Mouse (Mus musculus): ENCODE measurements at regions not wholly inside any gene's neighbourhood (a gene's known extent, or its start where the extent isn't known, plus 50 kb on each side); places are given as distances from the start of the nearest gene placed in this dataset.

DNA sequence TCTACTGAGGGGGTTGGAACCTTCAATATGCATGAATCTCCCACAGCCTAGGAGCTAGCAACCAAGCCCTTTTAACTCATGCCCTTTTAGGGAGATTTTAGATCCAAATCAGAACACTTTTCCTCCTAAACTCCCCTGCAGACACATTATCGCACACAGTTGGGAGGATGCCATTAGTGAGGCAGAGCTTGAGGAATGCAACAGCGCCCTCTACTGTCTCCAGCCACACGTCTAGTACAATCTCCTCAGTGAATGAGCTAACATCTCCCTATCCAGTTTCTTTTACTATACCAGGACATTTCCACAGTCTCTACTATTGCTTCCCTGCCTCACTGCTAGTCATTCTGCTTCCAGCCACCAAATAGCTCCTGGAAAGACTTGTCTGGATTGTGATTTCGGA is 59.3 kb downstream of the 1700080O16Rik start:
- H3K27me3 ChIP-seq (replicated peaks; ENCODE audit: low read depth, poor library complexity, severe bottlenecking), result peaks cover 15% of the 10 kb centered on the region; the same call in 1 of the 2 replicates
- H3K4me3 ChIP-seq, result no peak overlapping the region
- no peaks in the 10 kb centered on the region for H3K9me3 ChIP-seq
- DNase-seq (ENCODE audit: low spot score), result peak; percentile 63
- H3K4me1 ChIP-seq, result peaks cover 7% of the 10 kb centered on the region; the same call in 1 of the 2 replicates
- no peak overlapping the region for H3K27ac ChIP-seq (replicated peaks)
- no peaks in the 10 kb centered on the region for H3K36me3 ChIP-seq (replicated peaks)
- WGBS, result 18% methylated on average over 4 of the region's 4 CpGs

DNA sequence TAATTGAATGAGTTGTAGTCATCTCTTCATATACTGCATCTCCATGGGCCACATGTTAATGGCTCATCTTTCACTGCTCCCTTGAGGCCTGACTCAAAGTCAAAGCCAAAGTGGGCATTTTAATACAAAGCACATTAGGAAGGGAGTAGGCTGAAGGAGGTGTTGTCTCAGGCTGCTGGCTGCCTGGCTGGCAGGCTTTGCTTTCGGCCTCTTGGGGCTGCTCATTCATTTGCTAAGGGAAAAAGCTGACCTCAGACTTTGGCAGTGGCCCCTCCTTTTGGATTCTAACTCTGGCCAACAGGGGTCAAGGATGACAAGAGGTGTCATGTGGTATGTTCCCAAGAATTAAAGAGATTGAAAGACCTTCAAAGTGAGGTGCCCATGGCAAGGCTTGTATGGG is 61.0 kb downstream of the 1700080O16Rik start:
- no peak overlapping the region for H3K27ac ChIP-seq (replicated peaks)
- H3K4me1 ChIP-seq, result peaks cover 7% of the 10 kb centered on the region; the same call in 1 of the 2 replicates
- peak; percentile 19 for DNase-seq (ENCODE audit: low spot score)
- H3K36me3 ChIP-seq (replicated peaks), result no peaks in the 10 kb centered on the region
- H3K9me3 ChIP-seq, result no peaks in the 10 kb centered on the region
- no peak overlapping the region for H3K4me3 ChIP-seq
- H3K27me3 ChIP-seq (replicated peaks; ENCODE audit: low read depth, poor library complexity, severe bottlenecking), result peaks cover 15% of the 10 kb centered on the region; the same call in 1 of the 2 replicates
- WGBS, result 29% methylated on average over 1 of the region's 1 CpGs

DNA sequence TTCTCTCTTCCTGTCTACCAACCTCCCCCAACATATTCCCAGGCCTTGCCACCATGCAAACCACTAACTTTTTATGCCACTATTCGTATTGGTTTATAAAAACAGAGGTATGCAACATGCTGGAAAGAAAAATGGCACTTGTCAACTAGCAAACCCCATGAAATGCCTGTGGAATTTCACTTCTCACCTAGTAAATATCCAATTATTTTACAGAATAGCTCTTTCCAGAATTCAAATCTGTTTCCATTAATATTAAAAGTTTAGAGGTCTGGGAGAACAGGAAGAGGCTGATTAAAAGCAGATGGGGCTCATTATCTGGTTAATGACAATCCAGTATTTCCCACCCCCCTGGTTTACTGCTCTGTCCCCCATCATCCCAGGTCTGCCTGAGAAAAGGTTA is 62.0 kb downstream of the 1700080O16Rik start:
- no peak overlapping the region for H3K4me3 ChIP-seq
- WGBS, result 69% methylated on average over 1 of the region's 1 CpGs
- DNase-seq (ENCODE audit: low spot score), result no peak
- no peaks in the 10 kb centered on the region for H3K36me3 ChIP-seq (replicated peaks)
- no peak overlapping the region for H3K27ac ChIP-seq (replicated peaks)
- peaks cover 7% of the 10 kb centered on the region; the same call in 1 of the 2 replicates for H3K4me1 ChIP-seq
- peaks cover 15% of the 10 kb centered on the region; the same call in 1 of the 2 replicates for H3K27me3 ChIP-seq (replicated peaks; ENCODE audit: low read depth, poor library complexity, severe bottlenecking)
- no peaks in the 10 kb centered on the region for H3K9me3 ChIP-seq

DNA sequence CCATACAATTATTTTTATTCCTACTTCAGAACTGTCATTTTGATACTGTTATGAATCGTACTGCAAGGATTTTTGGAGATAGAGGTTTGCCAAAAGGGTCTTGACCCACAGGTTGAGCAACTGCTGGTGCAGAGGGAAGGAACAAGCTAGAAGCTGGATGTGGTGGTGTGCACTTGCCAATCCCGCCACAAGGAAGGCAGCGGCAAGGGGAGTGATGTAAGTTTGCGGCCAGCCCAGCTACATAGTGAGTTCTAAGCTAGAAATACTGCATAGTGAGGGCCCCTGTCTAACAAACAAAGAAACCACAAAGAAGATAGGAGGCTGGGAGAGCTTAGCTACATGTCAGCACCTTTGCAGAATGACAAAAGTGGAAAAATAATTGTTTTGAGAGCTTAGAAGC is 74.1 kb downstream of the 1700080O16Rik start:
- no peak overlapping the region for H3K27ac ChIP-seq (replicated peaks)

DNA sequence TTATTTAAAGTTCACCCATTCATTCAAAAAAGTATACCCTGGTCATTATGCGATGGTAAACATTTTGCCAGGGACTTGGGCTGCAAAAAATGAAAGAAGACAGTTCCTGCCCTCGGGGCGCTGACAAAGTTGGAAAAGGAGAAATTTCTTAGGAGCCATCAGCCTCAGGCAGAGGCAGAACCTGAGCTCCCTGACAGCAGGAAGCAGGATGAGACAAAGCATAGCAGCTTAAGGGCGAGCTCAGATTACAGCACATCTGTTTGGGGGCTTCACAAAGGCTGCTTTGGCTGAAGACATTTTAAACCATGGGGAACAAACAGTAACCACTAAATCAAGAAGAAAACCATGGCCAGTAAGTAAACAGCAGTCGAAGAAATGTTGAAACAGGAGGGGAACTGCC is 75.5 kb downstream of the 1700080O16Rik start:
- DNase-seq (ENCODE audit: low spot score), result peak; percentile 59
- Histone ChIP-seq H3K27ac (replicated peaks) (peak overlapping the region; percentile 72), H3K9me3 (no peaks in the 10 kb centered on the region), H3K36me3 (replicated peaks) (no peaks in the 10 kb centered on the region), H3K4me3 (no peak overlapping the region), H3K27me3 (replicated peaks; ENCODE audit: low read depth, poor library complexity, severe bottlenecking) (0 out of 2 replicates have a peak, but pooled peaks cover 15% of the 10 kb centered on the region), H3K4me1 (peaks cover 10% of the 10 kb centered on the region; the same call in 1 of the 2 replicates)
- WGBS, result 20% methylated on average over 5 of the region's 5 CpGs

More for the DNA sequence above, 74.1 kb downstream of the 1700080O16Rik start:
- H3K9me3 ChIP-seq, result no peaks in the 10 kb centered on the region
- H3K36me3 ChIP-seq (replicated peaks), result no peaks in the 10 kb centered on the region
- 0 out of 2 replicates have a peak, but pooled peaks cover 12% of the 10 kb centered on the region for H3K27me3 ChIP-seq (replicated peaks; ENCODE audit: low read depth, poor library complexity, severe bottlenecking)
- H3K4me1 ChIP-seq, result peaks cover 10% of the 10 kb centered on the region; the same call in 1 of the 2 replicates
- WGBS, result 89% methylated on average over 4 of the region's 4 CpGs
- H3K4me3 ChIP-seq, result no peak overlapping the region
- DNase-seq (ENCODE audit: low spot score), result no peak

DNA sequence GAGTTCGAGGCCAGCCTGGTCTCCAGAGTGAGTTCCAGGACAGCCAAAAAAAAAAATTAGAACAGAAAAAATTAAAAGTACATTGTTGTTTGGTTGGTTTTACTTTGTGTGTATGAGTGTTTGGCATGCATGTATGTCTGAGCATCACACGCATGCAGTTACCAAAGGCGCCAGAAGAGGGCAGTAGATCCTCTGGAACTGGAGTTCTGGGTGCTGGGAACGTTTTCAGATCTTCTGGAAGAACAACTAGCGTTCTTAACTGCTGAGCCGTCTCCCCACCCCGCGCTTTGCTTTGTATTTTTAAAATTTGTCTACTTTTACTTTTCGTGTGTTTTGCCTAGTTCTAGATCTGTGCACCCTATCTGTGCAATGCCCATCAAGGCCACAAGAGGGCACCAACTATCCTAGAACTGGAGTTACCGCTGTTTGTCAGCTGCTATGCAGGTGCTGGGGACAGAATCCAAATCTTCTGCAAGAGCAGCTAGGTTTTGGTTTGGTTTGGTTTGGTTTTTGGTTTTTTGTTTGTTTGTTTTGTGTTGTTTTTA is 76.9 kb downstream of the 1700080O16Rik start:
- whole genome bisulfite sequencing, result 69% methylated on average over 10 of the region's 10 CpGs
- DNase-seq (ENCODE audit: low spot score), result no peak
- Histone ChIP-seq H3K4me3 (no peak overlapping the region), H3K4me1 (peaks cover 10% of the 10 kb centered on the region; the same call in 1 of the 2 replicates), H3K27ac (replicated peaks) (no peak overlapping the region), H3K36me3 (replicated peaks) (no peaks in the 10 kb centered on the region), H3K9me3 (no peaks in the 10 kb centered on the region), H3K27me3 (replicated peaks; ENCODE audit: low read depth, poor library complexity, severe bottlenecking) (0 out of 2 replicates have a peak, but pooled peaks cover 15% of the 10 kb centered on the region)

DNA sequence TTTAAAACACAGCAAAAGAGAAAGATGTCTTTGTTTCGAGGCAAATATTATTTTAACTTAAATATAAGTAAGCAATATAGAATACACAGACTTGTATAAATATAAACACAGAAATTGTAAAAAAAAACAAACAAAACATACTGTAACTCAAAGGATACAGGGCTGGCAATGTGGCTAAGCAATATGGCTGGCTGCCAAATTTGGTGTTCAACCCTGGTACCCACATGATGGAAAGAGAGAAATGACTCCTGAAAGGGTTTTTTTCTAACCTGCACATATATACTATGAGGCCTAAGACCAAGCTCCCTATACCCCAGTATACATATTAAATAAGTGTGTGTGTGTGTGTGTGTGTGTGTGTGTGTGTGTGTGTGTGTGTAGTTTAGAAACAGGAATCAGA is 79.9 kb downstream of the 1700080O16Rik start:
- Histone ChIP-seq H3K36me3 (replicated peaks) (no peaks in the 10 kb centered on the region), H3K4me1 (peaks cover 8% of the 10 kb centered on the region; the same call in 1 of the 2 replicates), H3K4me3 (no peak overlapping the region), H3K9me3 (no peaks in the 10 kb centered on the region), H3K27ac (replicated peaks) (no peak overlapping the region), H3K27me3 (replicated peaks; ENCODE audit: low read depth, poor library complexity, severe bottlenecking) (0 out of 2 replicates have a peak, but pooled peaks cover 5% of the 10 kb centered on the region)
- 70% methylated on average over 1 of the region's 1 CpGs for WGBS
- DNase-seq (ENCODE audit: low spot score), result no peak

DNA sequence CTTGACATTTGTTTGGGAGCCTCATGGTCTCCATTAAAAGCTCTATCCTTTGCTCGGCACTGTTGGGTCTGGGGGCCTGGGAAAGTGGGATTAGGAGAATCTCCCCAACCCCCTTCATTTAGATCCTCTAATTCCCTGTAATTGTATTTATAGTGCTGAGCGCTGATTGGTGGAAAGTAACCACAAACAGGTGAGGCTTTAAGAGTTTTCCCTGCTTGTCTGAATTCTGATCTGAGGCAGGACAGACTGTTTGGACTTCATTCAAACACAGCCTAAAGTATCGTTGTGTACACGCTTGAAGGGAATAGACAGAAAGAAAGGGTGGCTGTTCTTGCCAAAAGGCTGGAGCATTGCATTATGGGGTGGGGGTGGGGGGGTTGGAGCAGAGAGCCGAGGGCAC is 85.1 kb upstream of the Usp26 start:
- no peak overlapping the region for H3K27ac ChIP-seq (replicated peaks)
- no peak overlapping the region for H3K4me3 ChIP-seq
- no peaks in the 10 kb centered on the region for H3K4me1 ChIP-seq
- H3K36me3 ChIP-seq (replicated peaks), result no peaks in the 10 kb centered on the region
- WGBS, result 51% methylated on average over 5 of the region's 5 CpGs
- H3K9me3 ChIP-seq, result no peaks in the 10 kb centered on the region
- peaks cover 4% of the 10 kb centered on the region for H3K27me3 ChIP-seq (replicated peaks; ENCODE audit: low read depth, poor library complexity, severe bottlenecking)
- DNase-seq (ENCODE audit: low spot score), result no peak
